Mouse (Mus musculus): ENCODE measurements around the gene Wdr93. TPM values are rescaled to one million over a fixed set of nuclear protein-coding genes. Genes with fewer than 3 reads are reported as not detected.
A peak's percentile ranks its signal among the peaks of the same experiment; 100 is the strongest.

Wdr93 gene
- polyA plus RNA-seq, 1 experiment = 0.06 TPM

- TF ChIP-seq CTCF (IDR thresholded peaks at IDR 0.05; ENCODE audit: extremely low read depth, insufficient read length, insufficient replicate concordance, low read depth, low read length) (no peak), POLR2A (IDR thresholded peaks at IDR 0.05; ENCODE audit: low read depth, low read length) (no peak)
- no peak overlapping the region for H3K27ac ChIP-seq (ENCODE audit: insufficient read depth, low read depth, low read length)
- no peaks in the 10 kb centered on the region for H3K36me3 ChIP-seq (ENCODE audit: control insufficient read depth, insufficient read depth, low read length)
- no peak overlapping the region for H3K4me3 ChIP-seq (ENCODE audit: low read depth, low read length)
- H3K4me1 ChIP-seq (ENCODE audit: control insufficient read depth, insufficient read depth, insufficient read length, low read length) = peaks cover 6% of the 10 kb centered on the region
- H3K27me3 ChIP-seq (ENCODE audit: control insufficient read depth, insufficient read depth, low read length) = no peaks in the 10 kb centered on the region; the same call in 1 of the 2 replicates
- WGBS = 18% methylated on average over 1 of the region's 1 CpGs
Observed at GRCm38 (mm10) chr7:79813409-79813808, 70.4 kb downstream of the Wdr93 start.

DNA sequence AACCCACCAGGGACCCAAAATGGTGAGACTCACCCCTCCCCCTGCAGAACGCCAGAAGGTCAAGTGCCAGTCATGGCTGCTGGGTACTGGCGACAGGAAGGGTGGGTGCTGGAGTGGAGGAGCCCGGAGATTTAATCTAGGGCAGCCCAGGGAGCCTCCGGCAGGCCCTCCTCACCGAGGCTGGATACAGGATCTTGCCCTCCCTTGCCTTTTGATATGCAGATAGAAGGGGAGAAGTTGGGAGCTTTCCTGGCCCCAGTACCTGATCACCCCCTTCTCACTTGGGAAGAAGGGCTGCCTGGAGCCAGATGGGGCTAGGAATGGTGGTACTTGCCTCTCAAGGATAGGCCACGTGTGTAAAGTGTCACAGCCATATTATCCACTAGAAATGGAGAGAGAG lies 75.4 kb downstream of the Wdr93 start:
- Histone ChIP-seq H3K4me3 (ENCODE audit: low read depth, low read length) (no peak overlapping the region), H3K36me3 (ENCODE audit: control insufficient read depth, insufficient read depth, low read length) (peaks cover 21% of the 10 kb centered on the region), H3K27ac (ENCODE audit: insufficient read depth, low read depth, low read length) (no peak overlapping the region), H3K4me1 (ENCODE audit: control insufficient read depth, insufficient read depth, insufficient read length, low read length) (no peaks in the 10 kb centered on the region; the same call in 1 of the 2 replicates), H3K27me3 (ENCODE audit: control insufficient read depth, insufficient read depth, low read length) (no peaks in the 10 kb centered on the region)
- TF ChIP-seq CTCF (IDR thresholded peaks at IDR 0.05; ENCODE audit: extremely low read depth, insufficient read length, insufficient replicate concordance, low read depth, low read length) (no peak), POLR2A (IDR thresholded peaks at IDR 0.05; ENCODE audit: low read depth, low read length) (no peak)
- WGBS = 65% methylated on average over 6 of the region's 6 CpGs

DNA sequence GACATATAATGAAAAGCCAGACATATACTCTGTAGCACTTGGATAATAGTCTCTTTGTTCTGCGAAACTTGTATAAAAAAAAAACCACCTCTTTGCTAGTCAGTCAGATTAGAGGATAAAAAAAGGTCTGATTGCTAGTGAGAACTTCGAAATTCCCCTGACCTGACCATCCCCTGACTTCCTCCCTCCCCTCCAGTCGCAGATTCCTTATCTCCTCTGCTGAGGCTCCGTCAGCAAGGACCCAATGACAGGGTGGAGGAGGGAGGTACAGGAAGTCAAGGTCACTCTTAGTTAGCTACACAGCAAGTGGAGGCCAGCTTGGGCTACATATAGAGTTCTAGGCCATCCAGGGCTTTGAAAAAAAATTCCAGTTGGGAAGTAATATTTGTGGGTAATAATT lies 76.6 kb downstream of the Wdr93 start:
- Histone ChIP-seq H3K27ac (ENCODE audit: insufficient read depth, low read depth, low read length) (no peak overlapping the region), H3K27me3 (ENCODE audit: control insufficient read depth, insufficient read depth, low read length) (no peaks in the 10 kb centered on the region), H3K36me3 (ENCODE audit: control insufficient read depth, insufficient read depth, low read length) (peaks cover 30% of the 10 kb centered on the region), H3K4me1 (ENCODE audit: control insufficient read depth, insufficient read depth, insufficient read length, low read length) (no peaks in the 10 kb centered on the region; the same call in 1 of the 2 replicates), H3K4me3 (ENCODE audit: low read depth, low read length) (no peak overlapping the region)
- WGBS = 15% methylated on average over 4 of the region's 4 CpGs
- TF ChIP-seq POLR2A (IDR thresholded peaks at IDR 0.05; ENCODE audit: low read depth, low read length) (no peak), CTCF (IDR thresholded peaks at IDR 0.05; ENCODE audit: extremely low read depth, insufficient read length, insufficient replicate concordance, low read depth, low read length) (no peak)

- Histone ChIP-seq H3K4me1 (ENCODE audit: control insufficient read depth, insufficient read depth, insufficient read length, low read length) (no peaks in the 10 kb centered on the region; the same call in 1 of the 2 replicates), H3K36me3 (ENCODE audit: control insufficient read depth, insufficient read depth, low read length) (peaks cover 34% of the 10 kb centered on the region), H3K4me3 (ENCODE audit: low read depth, low read length) (no peak overlapping the region), H3K27me3 (ENCODE audit: control insufficient read depth, insufficient read depth, low read length) (no peaks in the 10 kb centered on the region), H3K27ac (ENCODE audit: insufficient read depth, low read depth, low read length) (no peak overlapping the region)
- no peak for TF ChIP-seq CTCF (IDR thresholded peaks at IDR 0.05; ENCODE audit: extremely low read depth, insufficient read length, insufficient replicate concordance, low read depth, low read length)
- no peak for TF ChIP-seq POLR2A (IDR thresholded peaks at IDR 0.05; ENCODE audit: low read depth, low read length)
- WGBS = 78% methylated on average over 11 of the region's 11 CpGs
Observed at GRCm38 (mm10) chr7:79819996-79820395, 77.0 kb downstream of the Wdr93 start.

DNA sequence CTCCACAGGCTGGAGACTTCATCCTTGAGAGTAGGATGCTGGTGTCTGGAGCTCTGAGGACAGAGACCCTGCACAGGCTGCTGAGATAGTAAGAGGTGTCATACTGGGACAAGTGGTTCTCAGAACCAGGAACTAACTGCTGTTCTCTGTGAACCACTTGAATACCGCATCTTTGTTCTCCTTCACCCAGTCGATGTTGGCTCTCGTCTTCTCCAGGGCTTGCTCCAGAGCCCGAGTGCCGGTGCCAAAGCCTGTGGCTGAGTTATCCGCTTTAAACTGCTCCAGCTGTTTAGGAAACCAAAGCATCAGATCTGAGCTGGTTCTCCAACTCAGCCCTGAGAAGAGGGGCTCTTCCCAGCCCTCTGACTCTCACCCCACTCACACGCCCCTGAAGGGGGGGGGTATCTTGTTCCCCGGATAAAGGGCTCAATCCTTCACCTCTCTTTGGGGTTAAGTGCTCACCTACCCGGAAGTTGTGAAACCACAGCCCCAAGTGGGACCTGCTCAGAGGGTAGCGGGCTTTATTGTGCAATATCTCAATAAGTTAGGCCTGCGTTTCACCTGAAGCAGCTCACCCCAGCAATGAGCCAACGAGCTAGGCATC lies 79.2 kb downstream of the Wdr93 start:
- no peak overlapping the region for H3K4me3 ChIP-seq (ENCODE audit: low read depth, low read length)
- no peak overlapping the region for H3K27ac ChIP-seq (ENCODE audit: insufficient read depth, low read depth, low read length)
- H3K36me3 ChIP-seq (ENCODE audit: control insufficient read depth, insufficient read depth, low read length) = peaks cover 56% of the 10 kb centered on the region
- WGBS = 83% methylated on average over 12 of the region's 12 CpGs
- no peaks in the 10 kb centered on the region; the same call in 1 of the 2 replicates for H3K4me1 ChIP-seq (ENCODE audit: control insufficient read depth, insufficient read depth, insufficient read length, low read length)
- TF ChIP-seq CTCF (IDR thresholded peaks at IDR 0.05; ENCODE audit: extremely low read depth, insufficient read length, insufficient replicate concordance, low read depth, low read length) (no peak), POLR2A (IDR thresholded peaks at IDR 0.05; ENCODE audit: low read depth, low read length) (no peak)
- H3K27me3 ChIP-seq (ENCODE audit: control insufficient read depth, insufficient read depth, low read length) = no peaks in the 10 kb centered on the region

DNA sequence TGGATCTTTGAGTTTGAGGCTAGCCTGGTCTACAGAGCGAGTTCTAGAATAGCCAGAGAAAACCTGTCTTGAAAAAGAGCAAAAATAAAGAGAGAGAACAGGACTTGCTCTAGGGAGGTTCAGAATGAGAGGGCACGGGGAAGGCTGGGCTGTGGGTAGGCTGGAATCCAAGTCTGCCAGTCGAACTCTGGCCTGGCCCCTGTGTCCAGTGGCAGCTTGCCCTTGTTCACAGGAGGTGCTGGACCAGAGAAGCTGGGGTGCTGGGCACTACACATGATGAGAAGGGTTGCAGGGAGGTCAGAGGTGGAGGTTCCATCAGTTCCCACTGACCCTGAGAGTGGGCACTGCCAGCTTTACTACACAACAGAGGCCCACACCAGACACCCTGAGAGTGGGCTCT lies 85.4 kb downstream of the Wdr93 start:
- H3K36me3 ChIP-seq (ENCODE audit: control insufficient read depth, insufficient read depth, low read length) = peaks cover 70% of the 10 kb centered on the region
- no peaks in the 10 kb centered on the region for H3K27me3 ChIP-seq (ENCODE audit: control insufficient read depth, insufficient read depth, low read length)
- H3K27ac ChIP-seq (ENCODE audit: insufficient read depth, low read depth, low read length) = no peak overlapping the region
- no peak for TF ChIP-seq CTCF (IDR thresholded peaks at IDR 0.05; ENCODE audit: extremely low read depth, insufficient read length, insufficient replicate concordance, low read depth, low read length)
- no peaks in the 10 kb centered on the region; the same call in 1 of the 2 replicates for H3K4me1 ChIP-seq (ENCODE audit: control insufficient read depth, insufficient read depth, insufficient read length, low read length)
- H3K4me3 ChIP-seq (ENCODE audit: low read depth, low read length) = no peak overlapping the region
- whole genome bisulfite sequencing = 80% methylated on average over 3 of the region's 3 CpGs

GRCm38 (mm10) chr7:79831145-79831544 lies 88.2 kb downstream of the Wdr93 start:
- peaks cover 10% of the 10 kb centered on the region; the same call in 1 of the 2 replicates for H3K4me1 ChIP-seq (ENCODE audit: control insufficient read depth, insufficient read depth, insufficient read length, low read length)
- peak overlapping the region; percentile 13; the same call in 1 of the 2 replicates for H3K27ac ChIP-seq (ENCODE audit: insufficient read depth, low read depth, low read length)
- H3K27me3 ChIP-seq (ENCODE audit: control insufficient read depth, insufficient read depth, low read length) = no peaks in the 10 kb centered on the region
- peaks cover 74% of the 10 kb centered on the region for H3K36me3 ChIP-seq (ENCODE audit: control insufficient read depth, insufficient read depth, low read length)
- 46% methylated on average over 6 of the region's 6 CpGs for WGBS
- TF ChIP-seq CTCF (IDR thresholded peaks at IDR 0.05; ENCODE audit: extremely low read depth, insufficient read length, insufficient replicate concordance, low read depth, low read length) (no peak), POLR2A (IDR thresholded peaks at IDR 0.05; ENCODE audit: low read depth, low read length) (no peak)
- peak overlapping the region; percentile 18 for H3K4me3 ChIP-seq (ENCODE audit: low read depth, low read length)
